Mouse (Mus musculus) kidney, postnatal 0 days (tissue): ENCODE measurements around the gene Trp53. TPM values are rescaled to one million over a fixed set of nuclear protein-coding genes. Genes with fewer than 3 reads are reported as not detected.
"Not testable (repeated sequence)": the region's sequence is repeated elsewhere in the genome, so short reads cannot be mapped to it uniquely, and the experiment has no call there.

ENCODE experiments used
- ATAC-seq: fragments of 200-750 bp; cut with Nextera tagmentation; replicated peaks from 2 replicates; pipeline ENCODE4 v1.8.0; 2017; ENCODE audit warnings: low read depth, moderate number of reproducible peaks, moderate TSS enrichment, moderate library complexity; ENCODE audit not compliant: low FRiP score
- DNase-seq: peaks from one replicate; pipeline ENCODE4 v3.0.0-alpha.2; 2016; ENCODE audit warnings: low spot score
- H3K27ac ChIP-seq: fragments of 300-500 bp; sonication (generic); 2 replicates; pipeline ENCODE4 v1.5.1; 2014; ENCODE audit warnings: mild to moderate bottlenecking
- H3K27me3 ChIP-seq: fragments of 300-500 bp; sonication (generic); 2 replicates; pipeline ENCODE4 v1.6.1; 2014; ENCODE audit warnings: low read length, mixed read lengths; ENCODE audit not compliant: insufficient read depth
- H3K36me3 ChIP-seq: fragments of 300-500 bp; sonication (generic); 2 replicates; pipeline ENCODE4 v1.6.1; 2014; ENCODE audit warnings: low read length, mixed read lengths; ENCODE audit not compliant: insufficient read depth
- H3K4me1 ChIP-seq: fragments of 300-500 bp; sonication (generic); replicated peaks from 2 replicates; pipeline ENCODE4 v1.6.1; 2014; ENCODE audit warnings: antibody characterized with exemption, low read length, mixed read lengths; ENCODE audit not compliant: insufficient read depth
- H3K4me2 ChIP-seq: fragments of 300-500 bp; sonication (generic); 2 replicates; pipeline ENCODE4 v1.6.1; 2014; ENCODE audit warnings: mild to moderate bottlenecking, low read length, moderate library complexity, mixed read lengths
- H3K4me3 ChIP-seq: fragments of 300-500 bp; sonication (generic); replicated peaks from 2 replicates; pipeline ENCODE4 v1.5.1; 2014; ENCODE audit warnings: low read depth, low read length
- H3K9ac ChIP-seq: fragments of 300-500 bp; sonication (generic); 2 replicates; pipeline ENCODE4 v1.6.1; 2014; ENCODE audit warnings: low read depth, low read length
- H3K9me3 ChIP-seq: fragments of 300-500 bp; sonication (generic); replicated peaks from 2 replicates; pipeline ENCODE4 v1.6.1; 2016; ENCODE audit warnings: low read length, inconsistent platforms, mixed read lengths
- CTCF ChIP-seq: IDR thresholded peaks from 2 replicates; pipeline ENCODE4 v1.5.1; 2016; ENCODE audit warnings: antibody characterized with exemption, low read depth, mild to moderate bottlenecking, moderate library complexity
- WGBS: fragments of 180-500 bp; shearing (Covaris S2); extraction: QIAGEN DNeasy Blood & Tissue Kit; methylation state at CpG from one replicate; pipeline ENCODE4 v1.1.7; 2014; 5-methylcytosine and 5-hydroxymethylcytosine counted together
- polyA plus RNA-seq: library from polyadenylated mRNA; unstranded; fragments of >200 nt; fragmentation: Nextera tagmentation; extraction: Ambion mirVana; gene quantifications from 2 replicates; pipeline ENCODE4 v1.2.1, GENCODE M21; 2015

Trp53 gene
- polyA plus RNA-seq, 1 experiment from 2014 or later, result 117 TPM

DNA sequence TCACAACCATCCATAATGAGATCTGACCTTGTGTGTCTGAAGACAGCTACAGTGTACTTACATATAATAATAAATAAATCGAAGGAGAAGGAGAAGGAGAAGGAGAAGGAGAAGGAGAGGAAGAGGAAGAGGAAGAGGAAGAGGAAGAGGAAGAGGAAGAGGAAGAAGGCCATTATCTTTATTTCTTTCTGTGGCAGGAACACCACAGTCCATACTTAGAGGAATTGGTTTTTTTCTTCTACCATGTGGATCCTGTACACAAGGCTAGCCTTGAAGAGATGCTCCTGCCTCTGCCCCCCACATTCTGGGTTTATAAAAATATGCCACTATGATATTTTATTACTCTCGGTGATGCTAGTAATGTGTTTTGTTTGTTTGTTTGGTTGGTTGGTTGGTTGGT lies 26.7 kb downstream of the Trp53 start:
- Histone ChIP-seq H3K27ac (no peak overlapping the region), H3K9me3 (no peaks in the 10 kb centered on the region), H3K27me3 (no peaks in the 10 kb centered on the region), H3K4me3 (no peak overlapping the region), H3K4me1 (peaks cover 5% of the 10 kb centered on the region; the same call in 1 of the 2 replicates), H3K9ac (no peak overlapping the region), H3K36me3 (no peaks in the 10 kb centered on the region), H3K4me2 (no peak overlapping the region)
- ATAC-seq (no peak), DNase-seq (no peak)
- 81% methylated on average over 2 of the region's 2 CpGs for WGBS
- TF ChIP-seq CTCF, result no peak

DNA sequence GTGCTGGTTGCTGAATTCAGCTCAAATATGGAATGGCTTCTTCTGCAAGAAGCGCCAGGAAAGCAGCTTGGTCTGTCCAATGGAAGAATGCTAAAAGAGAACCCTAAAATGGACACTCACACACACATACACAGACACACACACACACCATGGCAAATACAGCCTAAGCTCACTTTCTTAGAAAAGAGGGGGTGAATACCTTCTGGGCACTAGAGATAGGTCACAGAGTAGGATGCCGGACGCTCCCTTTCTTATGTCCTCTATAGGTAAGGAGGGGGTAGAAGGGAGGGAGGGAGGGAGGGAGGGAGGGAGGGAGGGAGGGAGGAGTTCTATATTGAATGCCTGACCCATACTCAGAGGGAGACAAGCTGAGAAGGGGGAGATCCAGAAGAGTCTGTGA lies 28.4 kb downstream of the Trp53 start:
- Histone ChIP-seq H3K27me3 (no peaks in the 10 kb centered on the region), H3K27ac (no peak overlapping the region), H3K9ac (no peak overlapping the region), H3K4me2 (no peak overlapping the region), H3K4me3 (no peak overlapping the region), H3K36me3 (no peaks in the 10 kb centered on the region), H3K4me1 (peaks cover 3% of the 10 kb centered on the region; the same call in 1 of the 2 replicates), H3K9me3 (no peaks in the 10 kb centered on the region)
- DNase-seq, result no peak
- no peak for ATAC-seq
- no peak for TF ChIP-seq CTCF
- WGBS, result 84% methylated on average over 3 of the region's 3 CpGs

DNA sequence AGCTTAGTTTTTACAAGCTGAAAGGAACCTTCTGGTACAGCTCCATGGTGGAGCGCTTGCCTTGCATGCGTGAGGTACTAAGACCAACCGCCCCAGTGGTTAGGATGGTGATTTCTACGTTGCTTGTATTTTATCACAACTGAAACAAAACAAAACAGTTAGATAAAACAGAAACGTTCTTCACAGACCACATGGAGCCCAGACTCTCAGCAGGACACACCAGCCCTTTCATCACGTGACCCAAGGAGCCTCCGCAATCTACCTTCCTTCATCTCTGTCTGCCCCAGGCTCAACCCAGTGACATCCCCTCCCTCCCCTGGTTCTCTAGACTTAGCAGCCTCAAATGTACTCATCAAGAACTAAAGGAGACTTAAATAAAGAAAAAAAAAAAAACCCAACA lies 29.3 kb downstream of the Trp53 start:
- no peaks in the 10 kb centered on the region for H3K9me3 ChIP-seq
- TF ChIP-seq CTCF, result no peak
- 68% methylated on average over 7 of the region's 7 CpGs for WGBS
- H3K4me2 ChIP-seq, result no peak overlapping the region
- no peak overlapping the region for H3K27ac ChIP-seq
- H3K4me1 ChIP-seq, result peaks cover 5% of the 10 kb centered on the region; the same call in 1 of the 2 replicates
- no peak overlapping the region for H3K9ac ChIP-seq
- no peak overlapping the region for H3K4me3 ChIP-seq
- DNase-seq (no peak), ATAC-seq (no peak)
- no peaks in the 10 kb centered on the region for H3K27me3 ChIP-seq
- H3K36me3 ChIP-seq, result no peaks in the 10 kb centered on the region

DNA sequence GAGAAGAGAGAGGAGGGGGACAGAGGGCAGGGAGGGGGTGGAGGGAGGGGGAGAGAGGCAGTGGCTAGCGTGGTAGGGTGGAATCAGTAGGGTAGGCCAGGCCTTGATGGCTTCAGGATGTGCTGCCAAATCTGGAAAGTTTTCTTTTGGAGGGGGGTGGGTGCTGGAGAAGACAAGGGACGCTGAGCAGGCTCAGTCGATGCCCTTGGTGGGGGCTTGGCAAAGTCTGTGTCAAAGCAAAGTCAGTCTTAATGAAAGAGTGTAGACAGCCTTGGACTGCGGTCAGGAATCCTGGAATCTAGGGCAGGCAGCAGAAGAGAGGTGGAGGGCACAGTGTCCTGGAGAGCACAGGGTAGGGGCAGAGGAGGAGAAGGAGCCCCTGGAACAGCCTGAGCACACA lies 30.7 kb downstream of the Trp53 start:
- DNase-seq (no peak), ATAC-seq (no peak)
- Histone ChIP-seq H3K9ac (no peak overlapping the region), H3K4me3 (no peak overlapping the region), H3K9me3 (no peaks in the 10 kb centered on the region), H3K4me2 (no peak overlapping the region), H3K27ac (no peak overlapping the region), H3K36me3 (no peaks in the 10 kb centered on the region), H3K27me3 (no peaks in the 10 kb centered on the region), H3K4me1 (peaks cover 5% of the 10 kb centered on the region; the same call in 1 of the 2 replicates)
- no peak for TF ChIP-seq CTCF
- 65% methylated on average over 4 of the region's 4 CpGs for WGBS

DNA sequence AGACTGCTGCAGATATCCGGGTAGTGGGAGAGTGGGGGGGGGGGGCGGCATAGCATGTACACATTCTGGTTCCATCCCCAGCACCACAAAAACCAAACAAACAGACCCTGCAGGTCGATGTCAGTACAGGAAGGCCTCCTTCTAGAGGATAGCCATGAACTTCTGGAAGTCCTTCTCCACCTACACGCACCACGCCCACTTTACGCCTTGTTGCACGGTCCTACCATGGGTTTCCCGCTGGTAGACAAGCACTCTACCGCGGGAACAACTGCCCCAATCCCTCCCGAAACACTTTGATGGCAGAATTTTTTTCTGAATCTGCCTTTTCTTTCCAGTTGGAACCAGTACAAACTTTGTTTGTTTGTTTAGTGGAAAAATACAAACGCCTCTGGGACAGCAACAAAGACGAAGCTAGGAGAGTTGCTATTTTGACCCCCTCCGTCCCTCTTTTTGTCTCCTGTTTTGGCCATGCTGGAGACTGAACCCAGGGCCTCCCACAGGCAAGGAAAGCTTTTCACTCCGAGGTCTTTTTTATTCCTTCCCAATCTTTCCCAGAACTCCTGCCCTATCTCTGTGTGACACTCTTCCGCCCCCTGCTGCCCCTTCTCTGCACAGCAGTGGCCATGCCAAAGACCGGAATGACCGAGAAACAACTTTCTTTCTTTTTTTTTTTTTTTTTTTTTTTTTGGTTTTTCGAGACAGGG lies 33.5 kb downstream of the Trp53 start:
- 10% methylated on average over 18 of the region's 19 CpGs for WGBS
- DNase-seq, result peak; percentile 95
- peak; percentile 94 for TF ChIP-seq CTCF
- H3K4me1 ChIP-seq, result peaks cover 5% of the 10 kb centered on the region; the same call in 1 of the 2 replicates
- H3K27ac ChIP-seq, result 0 out of 2 replicates have a peak overlapping the region, but pooled peaks have one; percentile 28
- H3K4me2 ChIP-seq, result peak overlapping the region; percentile 27; the same call in 1 of the 2 replicates
- no peaks in the 10 kb centered on the region for H3K27me3 ChIP-seq
- peak overlapping the region; percentile 9; the same call in 1 of the 2 replicates for H3K9ac ChIP-seq
- ATAC-seq, result no peak
- no peaks in the 10 kb centered on the region for H3K36me3 ChIP-seq
- no peaks in the 10 kb centered on the region for H3K9me3 ChIP-seq
- H3K4me3 ChIP-seq, result no peak overlapping the region; the same call in 1 of the 2 replicates

DNA sequence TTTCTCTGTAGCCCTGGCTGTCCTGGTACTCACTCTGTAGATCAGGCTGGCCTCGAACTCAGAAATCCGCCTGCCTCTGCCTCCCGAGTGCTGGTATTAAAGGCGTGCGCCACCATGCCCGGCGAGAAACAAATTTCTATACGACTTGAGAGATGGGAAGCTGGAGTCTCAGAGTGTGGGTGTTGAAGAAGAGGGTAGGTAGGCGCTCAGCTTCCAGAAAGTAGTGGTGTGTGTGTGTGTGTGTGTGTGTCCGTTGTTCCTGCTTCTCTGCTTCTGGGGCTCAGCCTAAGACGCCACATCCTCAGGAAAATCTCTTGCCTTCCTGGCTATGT lies 34.1 kb downstream of the Trp53 start:
- peak overlapping the region; percentile 27; the same call in 1 of the 2 replicates for H3K4me2 ChIP-seq
- H3K27me3 ChIP-seq, H3K27ac ChIP-seq, DNase-seq, H3K36me3 ChIP-seq, ATAC-seq, H3K4me3 ChIP-seq, H3K9ac ChIP-seq, H3K4me1 ChIP-seq, H3K9me3 ChIP-seq: not testable (repeated sequence)
- 55% methylated on average over 11 of the region's 11 CpGs for WGBS
